Mouse (Mus musculus) neural tube, embryonic 11.5 days (tissue): Measurements from ENCODE around the gene Tacc2. TPM values are rescaled to one million over a fixed set of nuclear protein-coding genes. Genes with fewer than 3 reads are reported as not detected.
"Not testable (repeated sequence)": the region's sequence is repeated elsewhere in the genome, so short reads cannot be mapped to it uniquely, and the experiment has no call there.

Source experiments
- ATAC-seq: fragments of 200-750 bp; cut with Nextera tagmentation; 2 replicates; pipeline ENCODE4 v1.8.0; 2017; ENCODE audit warnings: moderate number of reproducible peaks, mild to moderate bottlenecking, moderate TSS enrichment, moderate library complexity; ENCODE audit not compliant: insufficient read depth, low FRiP score, low TSS enrichment
- DNase-seq: peaks from one replicate; pipeline ENCODE4 v3.0.0-alpha.2; 2015; ENCODE audit warnings: low spot score
- H3K27ac ChIP-seq: fragments of 300-500 bp; sonication (generic); 2 replicates; pipeline ENCODE4 v1.5.1; 2014; ENCODE audit warnings: low read depth, mild to moderate bottlenecking, low read length
- H3K27me3 ChIP-seq: fragments of 300-500 bp; sonication (generic); 2 replicates; pipeline ENCODE4 v1.6.1; 2014; ENCODE audit warnings: mild to moderate bottlenecking, low read length, mixed read lengths; ENCODE audit not compliant: control insufficient read depth, insufficient read depth
- H3K36me3 ChIP-seq: fragments of 300-500 bp; sonication (generic); 2 replicates; pipeline ENCODE4 v1.6.1; 2014; ENCODE audit warnings: mild to moderate bottlenecking, low read length, moderate library complexity, mixed read lengths; ENCODE audit not compliant: control insufficient read depth, insufficient read depth
- H3K4me1 ChIP-seq: fragments of 300-500 bp; sonication (generic); 2 replicates; pipeline ENCODE4 v1.6.1; 2014; ENCODE audit warnings: low read length, mixed read lengths; ENCODE audit not compliant: control insufficient read depth, insufficient read depth
- H3K4me2 ChIP-seq: fragments of 300-500 bp; sonication (generic); 2 replicates; pipeline ENCODE4 v1.6.1; 2014; ENCODE audit warnings: low read depth, mild to moderate bottlenecking, moderate library complexity
- H3K4me3 ChIP-seq: fragments of 300-500 bp; sonication (generic); 2 replicates; pipeline ENCODE4 v1.5.1; 2014; ENCODE audit warnings: low read depth, low read length
- H3K9ac ChIP-seq: fragments of 300-500 bp; sonication (generic); 2 replicates; pipeline ENCODE4 v1.6.1; 2014; ENCODE audit warnings: mild to moderate bottlenecking, low read length
- H3K9me3 ChIP-seq: fragments of 300-500 bp; sonication (generic); 2 replicates; pipeline ENCODE4 v1.6.1; 2016; ENCODE audit warnings: low read length; ENCODE audit not compliant: control insufficient read depth
- WGBS: fragments of 180-500 bp; shearing (Covaris S2); extraction: QIAGEN DNeasy Blood & Tissue Kit; methylation state at CpG from one replicate; pipeline ENCODE4 v1.1.7; 2014; 5-methylcytosine and 5-hydroxymethylcytosine counted together
- polyA plus RNA-seq: library from polyadenylated mRNA; unstranded; fragments of >200 nt; fragmentation: Nextera tagmentation; extraction: Ambion mirVana; gene quantifications from 2 replicates; pipeline ENCODE4 v1.2.1, GENCODE M21; 2014

The Tacc2 gene
- polyA plus RNA-seq, 1 experiment from 2014 or later: 62.6 TPM

DNA sequence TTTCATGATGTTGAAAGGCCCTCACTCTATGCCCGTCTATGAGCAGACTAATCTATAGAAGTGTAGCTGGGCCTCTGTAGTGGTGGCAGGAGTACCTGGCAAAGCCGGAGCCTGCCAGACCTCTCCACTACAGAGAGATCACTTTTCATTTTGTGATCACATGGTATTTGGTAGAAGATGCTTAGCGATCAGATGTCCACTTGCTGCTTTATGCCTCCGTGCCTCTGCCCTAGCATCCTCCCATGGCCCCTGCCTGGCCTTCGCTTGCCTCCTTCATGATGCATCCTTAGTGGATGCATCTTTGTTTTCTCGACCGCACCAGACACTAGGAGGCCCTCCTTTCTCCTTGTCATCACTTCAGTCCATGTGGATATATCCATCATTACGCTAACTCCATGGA, 79.7 kb downstream of the Tacc2 start:
- no peak overlapping the region for H3K4me2 ChIP-seq
- no peaks in the 10 kb centered on the region for H3K27me3 ChIP-seq
- ATAC-seq (no peak), DNase-seq (no peak)
- H3K36me3 ChIP-seq: no peaks in the 10 kb centered on the region
- H3K27ac ChIP-seq: no peak overlapping the region
- H3K9me3 ChIP-seq: no peaks in the 10 kb centered on the region
- H3K9ac ChIP-seq: no peak overlapping the region
- H3K4me3 ChIP-seq: no peak overlapping the region
- WGBS: 94% methylated on average over 8 of the region's 8 CpGs
- H3K4me1 ChIP-seq: no peaks in the 10 kb centered on the region

DNA sequence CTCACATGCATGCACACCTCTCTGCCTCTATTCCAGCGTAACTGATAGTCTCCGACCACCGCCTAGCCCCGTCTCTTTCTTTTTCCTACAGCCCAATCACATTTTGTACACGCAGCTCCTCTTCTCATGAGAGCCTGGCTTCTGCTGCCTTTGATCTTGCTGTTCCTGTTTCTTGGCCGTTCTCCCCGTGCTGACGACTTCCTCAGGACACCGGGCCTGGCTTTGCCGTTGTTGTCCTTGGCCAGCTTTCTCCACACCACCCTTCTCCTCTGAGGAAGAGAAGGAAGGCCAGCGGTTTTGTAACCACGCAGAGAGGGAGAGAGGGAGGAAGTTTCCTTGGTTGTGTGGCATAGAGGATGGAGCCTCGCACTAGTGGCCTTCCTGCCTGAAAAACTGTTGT, 80.5 kb downstream of the Tacc2 start:
- Histone ChIP-seq H3K4me3 (no peak overlapping the region), H3K9me3 (no peaks in the 10 kb centered on the region), H3K36me3 (no peaks in the 10 kb centered on the region), H3K9ac (no peak overlapping the region), H3K27ac (no peak overlapping the region), H3K4me2 (no peak overlapping the region), H3K27me3 (no peaks in the 10 kb centered on the region), H3K4me1 (no peaks in the 10 kb centered on the region)
- ATAC-seq (no peak), DNase-seq (no peak)
- WGBS: 84% methylated on average over 13 of the region's 13 CpGs

DNA sequence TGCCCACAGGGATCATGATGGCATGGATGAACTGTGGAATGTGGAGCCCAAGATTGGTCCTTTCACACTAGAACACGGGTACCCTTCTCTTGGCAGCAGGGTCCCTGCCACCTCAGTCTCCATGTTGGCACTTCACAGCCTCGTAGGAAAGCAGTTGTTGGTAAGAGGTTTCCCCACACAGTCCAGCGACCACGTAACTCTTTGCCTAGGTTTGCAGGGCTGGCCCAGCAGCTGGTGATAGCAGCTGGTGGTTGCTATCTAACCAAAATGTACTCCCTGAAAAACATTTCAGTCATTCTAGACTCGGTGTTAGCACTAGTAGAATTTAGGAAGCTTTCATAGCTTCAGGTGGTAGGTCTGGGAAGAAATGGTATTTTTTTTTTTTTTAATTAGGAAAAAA, 81.9 kb downstream of the Tacc2 start:
- Histone ChIP-seq H3K4me1 (no peaks in the 10 kb centered on the region), H3K27ac (no peak overlapping the region), H3K27me3 (no peaks in the 10 kb centered on the region), H3K4me2 (no peak overlapping the region), H3K36me3 (no peaks in the 10 kb centered on the region; the same call in 1 of the 2 replicates), H3K4me3 (no peak overlapping the region), H3K9me3 (no peaks in the 10 kb centered on the region), H3K9ac (no peak overlapping the region)
- no peak for ATAC-seq
- WGBS: 93% methylated on average over 5 of the region's 5 CpGs
- no peak for DNase-seq

DNA sequence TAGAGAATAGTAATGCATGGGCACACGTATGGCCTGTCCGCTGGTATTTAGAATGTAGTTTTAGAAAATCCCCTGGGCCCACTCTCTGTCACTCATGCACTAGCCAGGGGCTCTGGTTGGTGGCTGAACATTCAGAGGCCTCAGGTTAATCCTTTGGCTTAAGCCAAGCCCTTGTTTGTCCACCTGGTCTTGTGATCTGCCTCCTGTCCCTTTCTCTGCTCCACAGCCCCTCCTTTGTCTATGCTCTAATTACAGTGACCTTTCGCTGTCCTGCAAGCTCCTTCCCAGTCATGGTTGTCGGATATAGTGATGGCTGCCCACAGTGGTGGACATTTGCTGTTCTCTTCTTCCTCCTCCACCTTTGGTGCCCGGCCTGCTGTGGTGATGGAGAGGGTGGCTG, 85.0 kb downstream of the Tacc2 start:
- 56% methylated on average over 5 of the region's 5 CpGs for WGBS
- H3K27ac ChIP-seq: 0 out of 2 replicates have a peak overlapping the region, but pooled peaks have one; percentile 8

DNA sequence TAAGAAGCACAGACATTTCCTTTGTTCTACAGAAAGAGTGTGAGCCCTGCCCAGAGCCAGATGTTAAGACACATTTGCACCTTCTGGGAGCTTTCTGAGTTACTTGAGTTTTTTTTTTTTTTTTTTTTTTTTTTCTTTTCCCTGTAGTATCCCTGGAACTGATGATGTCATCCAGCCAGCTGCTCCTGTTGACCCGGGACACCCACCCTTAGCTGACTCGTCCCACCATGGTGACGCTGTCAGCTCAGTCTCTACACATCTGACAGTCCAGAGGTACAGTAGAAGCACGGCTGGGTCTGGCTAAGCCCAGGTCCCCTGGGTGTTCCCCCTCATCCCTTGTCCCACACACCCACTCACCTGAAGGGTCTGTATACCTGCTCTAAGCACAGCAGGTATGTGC, 85.6 kb downstream of the Tacc2 start:
- Histone ChIP-seq H3K27me3 (no peaks in the 10 kb centered on the region), H3K36me3 (no peaks in the 10 kb centered on the region; the same call in 1 of the 2 replicates), H3K27ac (no peak overlapping the region), H3K4me3 (no peak overlapping the region), H3K9ac (no peak overlapping the region), H3K4me1 (no peaks in the 10 kb centered on the region), H3K4me2 (no peak overlapping the region), H3K9me3 (peaks cover 4% of the 10 kb centered on the region; the same call in 1 of the 2 replicates)
- DNase-seq (no peak), ATAC-seq (no peak)
- WGBS: 73% methylated on average over 4 of the region's 4 CpGs

More for the DNA sequence above, 85.0 kb downstream of the Tacc2 start:
- Histone ChIP-seq H3K9me3 (peaks cover 4% of the 10 kb centered on the region; the same call in 1 of the 2 replicates), H3K4me2 (no peak overlapping the region), H3K9ac (no peak overlapping the region), H3K27me3 (no peaks in the 10 kb centered on the region), H3K4me1 (no peaks in the 10 kb centered on the region), H3K36me3 (no peaks in the 10 kb centered on the region; the same call in 1 of the 2 replicates), H3K4me3 (no peak overlapping the region)
- no peak for ATAC-seq
- DNase-seq: no peak

DNA sequence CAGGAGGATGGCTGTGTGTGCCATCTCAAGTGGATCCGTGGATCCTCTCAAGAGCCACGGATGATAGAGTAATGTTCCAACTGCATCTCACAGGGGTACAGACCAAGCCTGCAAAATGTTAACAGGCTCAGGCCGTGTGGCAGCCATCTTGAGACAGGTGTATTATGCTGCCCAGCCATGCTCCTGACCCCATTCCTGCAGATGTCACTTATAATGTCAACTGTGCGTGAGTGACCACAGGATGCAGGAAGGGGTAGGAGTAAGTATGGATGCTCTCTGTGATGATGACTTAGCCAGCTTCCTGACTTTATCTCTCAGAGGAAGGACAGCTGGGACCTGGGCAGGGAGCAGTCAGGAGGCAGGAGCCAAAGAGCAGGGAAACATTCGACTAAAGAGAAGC, 86.8 kb downstream of the Tacc2 start:
- Histone ChIP-seq H3K4me2 (no peak overlapping the region), H3K9me3 (peaks cover 4% of the 10 kb centered on the region; the same call in 1 of the 2 replicates), H3K36me3 (no peaks in the 10 kb centered on the region; the same call in 1 of the 2 replicates), H3K27ac (no peak overlapping the region), H3K4me3 (no peak overlapping the region), H3K9ac (no peak overlapping the region), H3K27me3 (no peaks in the 10 kb centered on the region), H3K4me1 (peaks cover 5% of the 10 kb centered on the region)
- DNase-seq: no peak
- 97% methylated on average over 5 of the region's 5 CpGs for WGBS
- ATAC-seq: no peak

DNA sequence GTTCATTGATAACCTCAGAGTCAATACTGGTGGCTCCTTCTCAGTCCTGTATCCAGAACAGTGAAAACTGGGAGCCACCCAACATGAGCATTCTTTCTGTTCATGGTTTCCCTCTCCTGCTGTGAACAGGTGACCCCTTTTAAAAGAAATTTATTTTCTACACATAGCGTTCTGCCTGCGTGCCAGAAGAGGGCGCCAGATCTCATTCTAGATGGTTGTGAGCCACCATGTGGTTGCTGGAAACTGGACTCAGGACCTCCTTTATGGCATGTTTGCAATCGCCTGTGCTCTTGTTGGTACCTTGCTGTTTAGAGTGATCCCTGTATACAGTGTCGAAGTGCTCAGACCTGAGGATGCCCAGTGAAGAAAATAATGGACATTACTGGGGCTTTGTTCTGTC, 87.4 kb downstream of the Tacc2 start:
- Histone ChIP-seq H3K4me1 (peaks cover 7% of the 10 kb centered on the region), H3K27me3 (no peaks in the 10 kb centered on the region), H3K36me3 (no peaks in the 10 kb centered on the region; the same call in 1 of the 2 replicates), H3K9me3 (peaks cover 4% of the 10 kb centered on the region; the same call in 1 of the 2 replicates), H3K4me3 (no peak overlapping the region), H3K9ac (no peak overlapping the region), H3K4me2 (no peak overlapping the region), H3K27ac (no peak overlapping the region)
- 83% methylated on average over 5 of the region's 5 CpGs for WGBS
- DNase-seq: no peak
- ATAC-seq: no peak

DNA sequence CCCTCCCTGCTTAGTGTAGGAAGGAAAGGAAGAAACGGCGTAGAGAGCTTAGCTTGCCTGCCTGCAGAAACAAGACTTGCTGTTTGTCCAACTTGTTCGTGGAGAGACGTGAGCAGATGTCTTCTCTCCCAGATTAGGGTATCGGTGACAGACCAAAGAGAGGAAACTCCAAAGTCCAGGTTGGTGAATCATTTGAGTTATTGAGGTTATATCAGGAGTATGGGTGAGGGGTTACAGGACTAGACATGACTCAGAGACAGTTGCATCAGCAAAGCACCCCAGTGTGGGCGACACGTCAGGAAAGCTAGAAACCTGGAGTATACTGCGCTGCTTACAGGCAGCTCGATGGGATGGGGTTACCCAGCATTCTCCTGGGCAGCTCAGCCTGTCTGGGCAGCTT, 88.1 kb downstream of the Tacc2 start:
- H3K4me3 ChIP-seq: no peak overlapping the region
- no peaks in the 10 kb centered on the region for H3K27me3 ChIP-seq
- peaks cover 11% of the 10 kb centered on the region for H3K4me1 ChIP-seq
- H3K36me3 ChIP-seq: no peaks in the 10 kb centered on the region; the same call in 1 of the 2 replicates
- 95% methylated on average over 9 of the region's 9 CpGs for WGBS
- DNase-seq: no peak
- no peak for ATAC-seq
- H3K4me2 ChIP-seq: no peak overlapping the region
- H3K9me3 ChIP-seq: peaks cover 4% of the 10 kb centered on the region; the same call in 1 of the 2 replicates
- H3K9ac ChIP-seq: no peak overlapping the region
- H3K27ac ChIP-seq: no peak overlapping the region

DNA sequence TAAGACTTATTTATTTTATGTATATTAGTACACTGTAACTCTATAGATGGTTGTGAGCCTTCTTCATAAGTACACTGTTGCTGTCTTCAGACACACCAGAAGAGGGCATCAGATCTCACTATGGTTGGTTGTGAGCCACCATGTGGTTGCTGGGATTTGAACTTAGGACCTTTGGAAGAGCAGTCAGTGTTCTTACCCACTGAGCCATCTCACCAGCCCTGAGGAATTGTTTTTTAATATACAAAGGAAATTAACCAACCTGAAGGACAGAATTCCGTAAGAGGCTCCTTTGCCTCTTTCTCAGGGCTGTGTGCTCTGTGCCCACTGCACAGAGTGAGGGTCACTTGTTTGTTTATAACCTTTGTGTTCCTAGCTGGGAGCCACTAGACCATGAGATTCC, 90.8 kb downstream of the Tacc2 start:
- not testable (repeated sequence) for ATAC-seq, H3K27me3 ChIP-seq, H3K9ac ChIP-seq, DNase-seq, H3K36me3 ChIP-seq, H3K27ac ChIP-seq, H3K9me3 ChIP-seq, H3K4me2 ChIP-seq, H3K4me3 ChIP-seq
- peaks cover 11% of the 10 kb centered on the region for H3K4me1 ChIP-seq
- WGBS: 85% methylated on average over 1 of the region's 1 CpGs
